Mouse (Mus musculus) inflammation-experienced regulatory T-cells, adult 6 months (primary cell): ENCODE measurements around the gene Kdm5b. TPM values are rescaled to one million over a fixed set of nuclear protein-coding genes. Genes with fewer than 3 reads are reported as not detected.

Experiments
- ATAC-seq: one replicate; pipeline ENCODE4 v1.8.0; 2017
- polyA plus RNA-seq, 3 experiments: library from polyadenylated mRNA; unstranded; fragments of 100-300 nt; shearing (Covaris generic); gene quantifications; one replicate each; pipeline ENCODE4 v1.2.1; 2017

The Kdm5b gene
- polyA plus RNA-seq, 3 experiments from 2014 or later, result 6.4 to 19.8 (median 16.5) TPM

GRCm38 (mm10) chr1:134597339-134598054 is 37.5 kb downstream of the Kdm5b start:
- no peak for ATAC-seq

GRCm38 (mm10) chr1:134604086-134604485 is 44.1 kb downstream of the Kdm5b start:
- no peak for ATAC-seq

- no peak for ATAC-seq
These were observed 45.7 kb downstream of the Kdm5b start for GRCm38 (mm10) chr1:134605670-134606069.

- ATAC-seq, result no peak
These were observed 46.4 kb downstream of the Kdm5b start for GRCm38 (mm10) chr1:134606381-134606780.

- no peak for ATAC-seq
These were observed 47.3 kb downstream of the Kdm5b start for GRCm38 (mm10) chr1:134607279-134607678.

GRCm38 (mm10) chr1:134609172-134609571 is 49.2 kb downstream of the Kdm5b start:
- ATAC-seq, result no peak

- ATAC-seq, result no peak
These were observed 54.6 kb downstream of the Kdm5b start for GRCm38 (mm10) chr1:134614554-134614953.

- ATAC-seq, result no peak
These were observed 55.0 kb downstream of the Kdm5b start for GRCm38 (mm10) chr1:134614988-134615387.

- ATAC-seq, result no peak
These were observed 57.7 kb downstream of the Kdm5b start for GRCm38 (mm10) chr1:134617656-134618055.

- no peak for ATAC-seq
These were observed 65.4 kb downstream of the Kdm5b start for GRCm38 (mm10) chr1:134625325-134625724.

- ATAC-seq, result no peak
These were observed 69.5 kb downstream of the Kdm5b start for GRCm38 (mm10) chr1:134629455-134629854.

GRCm38 (mm10) chr1:134634296-134634695 is 74.3 kb downstream of the Kdm5b start:
- ATAC-seq, result no peak

- no peak for ATAC-seq
These were observed 76.3 kb downstream of the Kdm5b start for GRCm38 (mm10) chr1:134636245-134636644.

- peak; percentile 54 for ATAC-seq
These were observed 76.7 kb downstream of the Kdm5b start for GRCm38 (mm10) chr1:134636684-134637083.

- ATAC-seq, result no peak
These were observed 78.1 kb downstream of the Kdm5b start for GRCm38 (mm10) chr1:134638041-134638440.

- no peak for ATAC-seq
These were observed 78.6 kb downstream of the Kdm5b start for GRCm38 (mm10) chr1:134638522-134638921.

GRCm38 (mm10) chr1:134639460-134639859 is 79.5 kb downstream of the Kdm5b start:
- no peak for ATAC-seq

- no peak for ATAC-seq
These were observed 81.5 kb downstream of the Kdm5b start for GRCm38 (mm10) chr1:134641507-134641906.

GRCm38 (mm10) chr1:134643702-134644101 is 83.7 kb downstream of the Kdm5b start:
- no peak for ATAC-seq

- ATAC-seq, result no peak
These were observed 85.6 kb downstream of the Kdm5b start for GRCm38 (mm10) chr1:134645408-134646200.

- ATAC-seq, result no peak
These were observed 86.4 kb downstream of the Kdm5b start, which contains the start of gene Syt2 for GRCm38 (mm10) chr1:134646261-134646962. Gene Syt2 (plus strand): TSS chr1:134646677.

- ATAC-seq, result no peak
These were observed 87.0 kb downstream of the Kdm5b start for GRCm38 (mm10) chr1:134646963-134647282.

- no peak for ATAC-seq
These were observed 87.6 kb downstream of the Kdm5b start for GRCm38 (mm10) chr1:134647591-134647990.
